Mouse (Mus musculus) cortical plate, adult 2 months (tissue): ENCODE data around the gene Syt11.

ENCODE experiments used
- CTCF ChIP-seq: fragments of 200-500 bp; IDR thresholded peaks from 2 replicates; pipeline ENCODE4 v1.5.1; 2011; ENCODE audit warnings: mild to moderate bottlenecking, control low read depth, low read length; ENCODE audit not compliant: insufficient read depth; ENCODE audit errors: extremely low read depth
- POLR2A ChIP-seq: fragments of 200-500 bp; IDR thresholded peaks from 2 replicates; pipeline ENCODE4 v1.6.1; 2011; ENCODE audit warnings: mild to moderate bottlenecking, low read length, control low read depth; ENCODE audit not compliant: insufficient read depth; ENCODE audit errors: extremely low read depth

DNA sequence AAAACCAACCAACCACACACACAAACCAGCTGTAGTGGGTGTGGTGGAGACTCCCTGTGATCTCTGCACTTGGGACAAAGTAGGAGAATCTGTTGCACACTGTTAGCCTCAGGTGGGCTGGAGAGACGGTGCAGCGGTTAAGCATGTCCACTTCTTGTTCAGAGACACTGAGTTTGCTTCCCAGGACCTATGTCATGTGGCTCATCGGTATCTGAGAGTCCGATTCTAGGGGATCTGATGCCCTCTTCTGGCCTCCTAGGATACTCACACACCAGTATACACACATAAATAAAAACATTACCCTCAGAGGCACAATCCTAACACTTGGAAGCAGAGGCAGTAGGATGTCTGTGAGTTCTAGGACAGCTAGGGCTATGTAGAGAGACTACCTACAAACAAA, 20.7 kb downstream of the Syt11 start:
- TF ChIP-seq CTCF: 0 out of 2 replicates have a peak, but pooled peaks have one; percentile 30
- no peak for TF ChIP-seq POLR2A
